Mouse (Mus musculus): ENCODE measurements around the gene Wwox.

Wwox gene

GRCm38 (mm10) chr8:114962494-114962893, 523.0 kb downstream of the Wwox start:
- DNase-seq (ENCODE audit: low read depth, low spot score): no peak

GRCm38 (mm10) chr8:114963282-114963681, 523.8 kb downstream of the Wwox start:
- no peak for DNase-seq (ENCODE audit: low read depth, low spot score)

GRCm38 (mm10) chr8:114964206-114964605, 524.8 kb downstream of the Wwox start:
- no peak for DNase-seq (ENCODE audit: low read depth, low spot score)

GRCm38 (mm10) chr8:114968842-114969241, 529.4 kb downstream of the Wwox start:
- no peak for DNase-seq (ENCODE audit: low read depth, low spot score)

GRCm38 (mm10) chr8:114971378-114971777, 531.9 kb downstream of the Wwox start:
- DNase-seq (ENCODE audit: low read depth, low spot score): peak; percentile 57

GRCm38 (mm10) chr8:114973002-114973461, 533.6 kb downstream of the Wwox start:
- no peak for DNase-seq (ENCODE audit: low read depth, low spot score)

- DNase-seq (ENCODE audit: low read depth, low spot score): no peak
Measured at GRCm38 (mm10) chr8:114974336-114974950, 535.0 kb downstream of the Wwox start.

GRCm38 (mm10) chr8:114977746-114978145, 538.3 kb downstream of the Wwox start:
- DNase-seq (ENCODE audit: low read depth, low spot score): no peak

- no peak for DNase-seq (ENCODE audit: low read depth, low spot score)
Measured at GRCm38 (mm10) chr8:114978206-114978960, 538.9 kb downstream of the Wwox start.

- DNase-seq (ENCODE audit: low read depth, low spot score): no peak
Measured at GRCm38 (mm10) chr8:114979671-114980070, 540.2 kb downstream of the Wwox start.

GRCm38 (mm10) chr8:114982762-114983161, 543.3 kb downstream of the Wwox start:
- no peak for DNase-seq (ENCODE audit: low read depth, low spot score)

GRCm38 (mm10) chr8:114984500-114984899, 545.0 kb downstream of the Wwox start:
- no peak for DNase-seq (ENCODE audit: low read depth, low spot score)

GRCm38 (mm10) chr8:114985996-114986395, 546.5 kb downstream of the Wwox start:
- DNase-seq (ENCODE audit: low read depth, low spot score): no peak

GRCm38 (mm10) chr8:114986971-114987370, 547.5 kb downstream of the Wwox start:
- no peak for DNase-seq (ENCODE audit: low read depth, low spot score)

GRCm38 (mm10) chr8:114990865-114991613, 551.6 kb downstream of the Wwox start:
- no peak for DNase-seq (ENCODE audit: low read depth, low spot score)

GRCm38 (mm10) chr8:115000736-115001135, 561.3 kb downstream of the Wwox start:
- no peak for DNase-seq (ENCODE audit: low read depth, low spot score)

- DNase-seq (ENCODE audit: low read depth, low spot score): no peak
Measured at GRCm38 (mm10) chr8:115005021-115005420, 565.6 kb downstream of the Wwox start.

- no peak for DNase-seq (ENCODE audit: low read depth, low spot score)
Measured at GRCm38 (mm10) chr8:115006561-115006960, 567.1 kb downstream of the Wwox start.

GRCm38 (mm10) chr8:115007280-115007679, 567.8 kb downstream of the Wwox start:
- no peak for DNase-seq (ENCODE audit: low read depth, low spot score)

GRCm38 (mm10) chr8:115008624-115009620, 569.5 kb downstream of the Wwox start:
- DNase-seq (ENCODE audit: low read depth, low spot score): no peak

Data from embryo, embryonic 11.5 days (tissue).